ENCODE assay signal across 8 mouse cellular contexts in genomic region chr5:88721565-88722212, GRCm38 (mm10). TPM values are rescaled to one million over a fixed set of nuclear protein-coding genes. Genes with fewer than 3 reads are reported as not detected.
A peak's percentile ranks its signal among the peaks of the same experiment; 100 is the strongest.
DNase-seq lines count a peak whose midpoint lies in the region; ATAC-seq and TF ChIP-seq lines count a peak whose summit lies in the region.

No protein-coding gene starts in this region.

- H3K9me3 ChIP-seq in heart, embryonic 11.5 days (replicated peaks; ENCODE audit: control insufficient read depth, low read length), result no peaks in the 10 kb centered on the region
- H3K9me3 ChIP-seq in kidney, embryonic 14.5 days (ENCODE audit: control insufficient read depth, low read length), result no peaks in the 10 kb centered on the region
- no peaks in the 10 kb centered on the region for H3K9me3 ChIP-seq in lung, embryonic 14.5 days (ENCODE audit: low read depth, low read length)
- no peaks in the 10 kb centered on the region for H3K9me3 ChIP-seq in neural tube, embryonic 14.5 days (ENCODE audit: control insufficient read depth, low read length)

- no peak for TF ChIP-seq CTCF in lung, embryonic 14.5 days (IDR thresholded peaks at IDR 0.05; ENCODE audit: low read depth)

- 2% methylated on average over 31 of the region's 31 CpGs for WGBS in heart, embryonic 11.5 days (ENCODE audit: insufficient replicate concordance)
- whole genome bisulfite sequencing in kidney, embryonic 14.5 days, result under 1% methylated on average over 31 of the region's 31 CpGs
- WGBS in lung, embryonic 14.5 days, result under 1% methylated on average over 31 of the region's 31 CpGs
- 1% methylated on average over 31 of the region's 31 CpGs for WGBS in neural tube, embryonic 14.5 days

- peak overlapping the region; percentile 95 for H3K27ac ChIP-seq in heart, embryonic 11.5 days (ENCODE audit: low read depth, low read length)
- peak overlapping the region; percentile 94; the same call in 1 of the 2 replicates for H3K27ac ChIP-seq in kidney, embryonic 14.5 days (ENCODE audit: low read depth, low read length)
- H3K27ac ChIP-seq in lung, embryonic 14.5 days (ENCODE audit: low read depth), result peak overlapping the region; percentile 94
- peak overlapping the region; percentile 91; the same call in 1 of the 2 replicates for H3K27ac ChIP-seq in neural tube, embryonic 14.5 days (ENCODE audit: low read depth, low read length)

- peak overlapping the region; percentile 99 for H3K4me3 ChIP-seq in heart, embryonic 11.5 days (ENCODE audit: low read depth, low read length)
- peak overlapping the region; percentile 97 for H3K4me3 ChIP-seq in kidney, embryonic 14.5 days (ENCODE audit: low read length)
- H3K4me3 ChIP-seq in lung, embryonic 14.5 days (ENCODE audit: low read depth, low read length), result peak overlapping the region; percentile 96
- H3K4me3 ChIP-seq in neural tube, embryonic 14.5 days (ENCODE audit: low read depth, low read length), result peak overlapping the region; percentile 97

- no peak for ATAC-seq in heart, embryonic 11.5 days (replicated peaks; ENCODE audit: insufficient number of reproducible peaks, low FRiP score, low TSS enrichment)
- ATAC-seq in kidney, embryonic 14.5 days (ENCODE audit: low FRiP score, low TSS enrichment), result peak; percentile 28
- peak; percentile 52 for ATAC-seq in lung, embryonic 14.5 days (ENCODE audit: insufficient read depth)
- peak; percentile 26 for ATAC-seq in neural tube, embryonic 14.5 days (ENCODE audit: low read depth)

- peak overlapping the region; percentile 98 for H3K9ac ChIP-seq in heart, embryonic 11.5 days (ENCODE audit: low read depth, low read length)
- peak overlapping the region; percentile 97 for H3K9ac ChIP-seq in kidney, embryonic 14.5 days (ENCODE audit: low read depth, low read length)
- peak overlapping the region; percentile 95 for H3K9ac ChIP-seq in lung, embryonic 14.5 days
- peak overlapping the region; percentile 74 for H3K9ac ChIP-seq in neural tube, embryonic 14.5 days (replicated peaks; ENCODE audit: low read depth, low read length)

- no peaks in the 10 kb centered on the region for H3K27me3 ChIP-seq in heart, embryonic 11.5 days (ENCODE audit: control insufficient read depth, insufficient read depth, low read length)
- H3K27me3 ChIP-seq in kidney, embryonic 14.5 days (ENCODE audit: control insufficient read depth, insufficient read depth, low read length), result no peaks in the 10 kb centered on the region
- H3K27me3 ChIP-seq in lung, embryonic 14.5 days (ENCODE audit: insufficient read depth, low read length), result no peaks in the 10 kb centered on the region
- no peaks in the 10 kb centered on the region for H3K27me3 ChIP-seq in neural tube, embryonic 14.5 days (ENCODE audit: control insufficient read depth, insufficient read depth, low read length)

- H3K36me3 ChIP-seq in heart, embryonic 11.5 days (ENCODE audit: control insufficient read depth, insufficient read depth, low read length), result no peaks in the 10 kb centered on the region
- no peaks in the 10 kb centered on the region for H3K36me3 ChIP-seq in kidney, embryonic 14.5 days (ENCODE audit: control insufficient read depth, insufficient read depth, low read length)
- H3K36me3 ChIP-seq in lung, embryonic 14.5 days (ENCODE audit: insufficient read depth), result no peaks in the 10 kb centered on the region
- H3K36me3 ChIP-seq in neural tube, embryonic 14.5 days (ENCODE audit: control insufficient read depth, insufficient read depth, low read length), result no peaks in the 10 kb centered on the region

- peak; percentile 6 to 25 for DNase-seq in thymus, adult 18-20 months
- no peak for DNase-seq in thymus, postnatal 0 days (ENCODE audit: low spot score)
- DNase-seq in cerebellum, postnatal 36 days, result peak; percentile 24 to 28
- DNase-seq in lung, embryonic 14.5 days, result peak; percentile 50
- peak; percentile 4 to 6 for DNase-seq in thymus, postnatal 10 days (ENCODE audit: low spot score in 2 of 2)

- peak overlapping the region; percentile 94 for H3K4me2 ChIP-seq in heart, embryonic 11.5 days
- H3K4me2 ChIP-seq in kidney, embryonic 14.5 days (replicated peaks; ENCODE audit: low read depth, low read length), result peak overlapping the region; percentile 91
- peak overlapping the region; percentile 94 for H3K4me2 ChIP-seq in lung, embryonic 14.5 days
- H3K4me2 ChIP-seq in neural tube, embryonic 14.5 days (ENCODE audit: low read depth, low read length), result peak overlapping the region; percentile 71

- peaks cover 29% of the 10 kb centered on the region for H3K4me1 ChIP-seq in heart, embryonic 11.5 days (ENCODE audit: control insufficient read depth, insufficient read depth, low read length)
- H3K4me1 ChIP-seq in kidney, embryonic 14.5 days (ENCODE audit: control insufficient read depth, insufficient read depth, low read length), result peaks cover 9% of the 10 kb centered on the region
- peaks cover 6% of the 10 kb centered on the region; the same call in 1 of the 2 replicates for H3K4me1 ChIP-seq in lung, embryonic 14.5 days (ENCODE audit: insufficient read depth)
- peaks cover 11% of the 10 kb centered on the region for H3K4me1 ChIP-seq in neural tube, embryonic 14.5 days (ENCODE audit: control insufficient read depth, insufficient read depth, low read length)

RNA-seq across cellular contexts. Expression of gene Mob1b, which starts 1.0 kb away (rescaled TPM):
- 9.4 and 10.2 TPM in 2 replicates for polyA plus RNA-seq in thymus, postnatal 0 days (2015; fragmentation: Nextera tagmentation; extraction: Ambion mirVana)
- polyA plus RNA-seq in heart, embryonic 11.5 days (2014; fragmentation: Nextera tagmentation; extraction: Ambion mirVana), result 32.4 and 39.8 TPM in 2 replicates
- polyA plus RNA-seq in kidney, embryonic 14.5 days (2014; fragmentation: Nextera tagmentation; extraction: Ambion mirVana), result 10.9 and 18.0 TPM in 2 replicates
- polyA plus RNA-seq in lung, embryonic 14.5 days (2014; fragmentation: Nextera tagmentation; extraction: Ambion mirVana), result 16.0 and 17.1 TPM in 2 replicates
- 14.9 and 15.2 TPM in 2 replicates for polyA plus RNA-seq in neural tube, embryonic 14.5 days (2014; fragmentation: Nextera tagmentation; extraction: Ambion mirVana)

RNA-seq across cellular contexts. Expression of gene Dck, which starts 43.1 kb away (rescaled TPM):
- 279 and 282 TPM in 2 replicates for polyA plus RNA-seq in thymus, postnatal 0 days (2015; fragmentation: Nextera tagmentation; extraction: Ambion mirVana)
- polyA plus RNA-seq in heart, embryonic 11.5 days (2014; fragmentation: Nextera tagmentation; extraction: Ambion mirVana), result 54.0 and 54.7 TPM in 2 replicates
- 36.3 and 58.9 TPM in 2 replicates for polyA plus RNA-seq in kidney, embryonic 14.5 days (2014; fragmentation: Nextera tagmentation; extraction: Ambion mirVana)
- polyA plus RNA-seq in lung, embryonic 14.5 days (2014; fragmentation: Nextera tagmentation; extraction: Ambion mirVana), result 61.5 and 61.7 TPM in 2 replicates
- 44.0 and 53.6 TPM in 2 replicates for polyA plus RNA-seq in neural tube, embryonic 14.5 days (2014; fragmentation: Nextera tagmentation; extraction: Ambion mirVana)

RNA-seq across cellular contexts. Expression of gene Grsf1, which starts 45.7 kb away (rescaled TPM):
- 43.5 and 46.0 TPM in 2 replicates for polyA plus RNA-seq in thymus, postnatal 0 days (2015; fragmentation: Nextera tagmentation; extraction: Ambion mirVana)
- polyA plus RNA-seq in heart, embryonic 11.5 days (2014; fragmentation: Nextera tagmentation; extraction: Ambion mirVana), result 72.7 and 77.2 TPM in 2 replicates
- 59.6 and 78.4 TPM in 2 replicates for polyA plus RNA-seq in kidney, embryonic 14.5 days (2014; fragmentation: Nextera tagmentation; extraction: Ambion mirVana)
- polyA plus RNA-seq in lung, embryonic 14.5 days (2014; fragmentation: Nextera tagmentation; extraction: Ambion mirVana), result 71.4 and 73.3 TPM in 2 replicates
- polyA plus RNA-seq in neural tube, embryonic 14.5 days (2014; fragmentation: Nextera tagmentation; extraction: Ambion mirVana), result 62.1 and 73.5 TPM in 2 replicates
